Mouse (Mus musculus) cerebellum, adult 9-10 months (tissue): ENCODE data around the gene 4930438A08Rik.

Experiments used
- DNase-seq: peaks from one replicate; pipeline ENCODE4 v3.0.0; 2022

4930438A08Rik gene

GRCm38 (mm10) chr11:58282518-58282917, 7.9 kb downstream of the 4930438A08Rik start:
- DNase-seq, result no peak

GRCm38 (mm10) chr11:58289992-58290682, 15.5 kb downstream of the 4930438A08Rik start:
- DNase-seq, result no peak

GRCm38 (mm10) chr11:58290812-58291211, 16.2 kb downstream of the 4930438A08Rik start:
- no peak for DNase-seq

GRCm38 (mm10) chr11:58292791-58293190, 18.2 kb downstream of the 4930438A08Rik start:
- no peak for DNase-seq

GRCm38 (mm10) chr11:58297396-58297795, 22.8 kb downstream of the 4930438A08Rik start:
- DNase-seq, result no peak

DNA sequence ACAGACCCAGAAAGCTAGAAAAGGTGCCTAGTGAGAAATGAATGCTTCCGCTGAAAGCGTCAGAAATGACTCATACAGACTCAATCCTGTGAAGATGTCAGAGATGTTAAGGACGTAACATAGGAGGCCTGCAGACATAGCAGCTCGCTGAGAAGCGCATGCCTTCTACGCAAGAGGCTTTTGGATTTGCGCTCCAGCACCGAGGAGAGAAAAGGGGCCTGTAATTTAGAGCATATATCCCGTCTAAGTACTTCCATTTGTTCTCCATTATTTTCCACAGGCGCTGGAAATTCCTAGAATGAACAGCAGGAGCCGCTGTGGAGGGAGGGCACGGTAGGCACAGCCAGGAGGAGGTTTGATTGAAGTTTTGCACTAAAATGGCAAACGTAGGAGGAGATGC, 26.5 kb downstream of the 4930438A08Rik start:
- DNase-seq, result peak; percentile 81

- DNase-seq, result peak; percentile 99
Measured at GRCm38 (mm10) chr11:58301837-58302754, 27.5 kb downstream of the 4930438A08Rik start.

DNA sequence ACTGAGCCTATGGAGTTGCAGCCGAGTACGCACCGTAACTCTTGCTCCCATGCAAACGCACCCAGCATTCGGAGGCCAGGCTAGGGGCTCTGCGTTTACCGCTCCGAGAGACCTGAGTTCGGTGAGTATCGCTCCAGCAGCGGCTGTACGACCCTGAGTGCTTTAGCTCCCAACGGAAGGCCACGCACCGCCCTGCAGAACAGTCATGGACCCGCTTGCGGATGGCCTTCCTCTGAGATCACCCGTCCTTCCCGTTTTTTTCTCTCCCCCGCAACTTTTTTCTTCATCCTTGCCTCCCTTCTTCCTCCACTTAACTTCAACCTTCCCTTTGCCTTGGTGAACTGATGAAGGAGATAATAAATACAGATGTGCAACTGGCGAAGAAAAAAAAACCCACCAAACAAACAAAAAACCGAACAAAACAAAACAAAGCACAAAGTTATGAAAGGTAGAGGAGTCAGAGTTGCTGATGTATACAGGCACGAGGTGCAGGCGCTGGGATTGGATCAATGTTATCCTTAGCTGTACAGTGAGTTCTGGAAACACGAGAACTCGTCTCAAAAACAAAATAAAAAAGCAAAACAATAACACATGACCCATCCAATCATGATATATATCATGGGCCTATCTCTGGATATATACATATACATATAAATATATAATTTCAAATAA, 28.3 kb downstream of the 4930438A08Rik start:
- DNase-seq, result no peak

- DNase-seq, result peak; percentile 38
Measured at GRCm38 (mm10) chr11:58303594-58303993, 29.0 kb downstream of the 4930438A08Rik start.

GRCm38 (mm10) chr11:58305299-58305698, 30.7 kb downstream of the 4930438A08Rik start:
- peak; percentile 44 for DNase-seq

GRCm38 (mm10) chr11:58306860-58307308, 32.3 kb downstream of the 4930438A08Rik start, which contains the start of gene Zfp692:
Gene Zfp692 (plus strand): TSS chr11:58307069.
- peak; percentile 97 for DNase-seq

- peak; percentile 75 for DNase-seq
Measured at GRCm38 (mm10) chr11:58307411-58308080, 32.9 kb downstream of the 4930438A08Rik start.

GRCm38 (mm10) chr11:58308661-58309060, 34.1 kb downstream of the 4930438A08Rik start:
- peak; percentile 45 for DNase-seq

GRCm38 (mm10) chr11:58314069-58314468, 39.5 kb downstream of the 4930438A08Rik start:
- DNase-seq, result peak; percentile 39

DNA sequence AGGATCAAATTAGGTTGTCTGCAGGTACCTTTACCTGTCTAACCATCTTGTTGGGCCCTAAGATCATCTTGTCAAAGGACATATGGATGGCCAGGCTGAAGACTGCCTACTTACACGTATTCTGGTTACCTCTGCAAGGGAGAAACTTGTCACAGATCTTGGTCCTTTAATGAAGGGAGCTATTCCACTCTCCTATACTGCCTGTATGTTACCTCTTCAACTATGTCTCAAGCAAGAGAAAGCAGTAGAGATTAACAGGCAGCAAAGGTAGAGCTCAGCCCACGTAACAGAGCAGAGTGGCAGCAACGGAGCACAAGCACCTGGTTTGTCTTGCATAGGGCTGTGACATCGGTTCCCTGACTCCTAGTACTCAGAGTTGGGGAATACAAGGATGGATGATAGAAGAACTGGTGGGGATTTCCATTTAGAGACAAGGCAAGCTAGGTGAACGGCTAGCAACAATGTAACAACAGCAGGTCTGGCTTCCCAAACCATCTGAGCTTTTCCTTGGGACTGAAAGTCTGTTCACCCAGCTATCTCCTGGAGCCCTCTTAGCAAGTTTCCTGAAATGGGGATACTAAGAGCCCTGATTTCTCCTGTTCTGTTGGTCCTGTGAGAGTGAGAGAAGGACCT, 41.1 kb downstream of the 4930438A08Rik start:
- DNase-seq, result no peak

DNA sequence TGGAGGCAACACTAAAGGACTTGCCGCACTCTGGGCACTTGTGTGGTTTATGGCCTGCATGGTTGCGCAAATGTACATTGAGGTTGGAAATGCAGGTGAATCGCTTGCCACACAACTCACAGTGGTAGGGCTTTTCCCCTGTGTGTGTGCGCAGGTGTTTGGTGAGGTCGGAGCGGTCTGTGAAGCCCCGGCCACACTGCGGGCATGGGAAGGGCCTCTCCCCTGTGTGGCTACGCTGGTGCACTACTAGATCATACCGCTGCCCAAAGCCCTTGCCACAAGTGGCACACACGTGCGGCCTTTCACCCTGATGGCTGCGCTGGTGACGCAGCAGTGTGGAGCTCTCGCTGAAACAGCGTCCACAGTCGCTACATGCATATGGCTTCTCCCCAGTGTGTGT, 41.7 kb downstream of the 4930438A08Rik start:
- peak; percentile 16 for DNase-seq

- peak; percentile 16 for DNase-seq
Measured at GRCm38 (mm10) chr11:58316768-58317390, 42.3 kb downstream of the 4930438A08Rik start.

DNA sequence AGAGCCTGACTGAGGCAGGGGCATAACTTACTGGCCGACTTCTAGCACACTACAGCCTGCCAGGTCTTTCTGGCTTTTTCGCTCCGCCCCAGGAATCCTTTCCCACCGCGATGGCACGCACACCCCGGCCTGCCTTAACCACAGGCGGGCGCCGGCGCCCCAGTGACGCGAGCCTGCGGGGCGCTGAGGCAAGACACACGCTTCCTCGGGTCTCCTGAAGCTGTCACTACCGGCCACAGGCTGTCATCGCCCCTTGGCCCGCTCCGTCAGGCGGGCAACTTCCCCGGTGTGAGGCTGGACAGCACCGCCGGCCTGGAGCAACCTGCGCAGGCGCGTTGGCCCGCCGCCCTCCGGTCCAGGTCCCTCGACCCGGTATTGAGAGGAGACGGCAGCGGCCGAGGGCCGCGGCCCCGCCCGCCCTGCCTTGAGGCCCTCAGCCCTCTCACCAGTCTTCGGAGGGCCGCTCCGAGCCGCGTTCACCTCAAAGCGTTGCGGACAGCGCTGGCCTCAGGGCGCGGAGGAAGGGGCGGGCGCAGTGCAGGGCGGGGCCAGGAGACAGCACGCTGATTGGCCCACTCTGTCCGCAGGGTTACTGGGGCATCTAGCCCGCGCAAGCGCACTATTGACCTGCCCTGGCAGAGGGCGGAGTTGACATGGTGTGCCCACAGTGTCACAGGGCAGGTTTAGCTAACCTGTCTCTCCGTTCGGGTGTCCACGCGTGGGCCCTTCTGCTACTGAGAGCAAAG, 48.4 kb downstream of the 4930438A08Rik start:
- peak; percentile 99 for DNase-seq

- DNase-seq, result no peak
Measured at GRCm38 (mm10) chr11:58323570-58324340, 49.2 kb downstream of the 4930438A08Rik start.
